Mouse (Mus musculus): Measurements from ENCODE around the gene Borcs8. TPM values are rescaled to one million over a fixed set of nuclear protein-coding genes. Genes with fewer than 3 reads are reported as not detected.

Gene Borcs8
- polyA plus RNA-seq, 2 experiments, result 25.4 to 27.1 TPM

GRCm38 (mm10) chr8:70183194-70183593 lies 43.9 kb downstream of the Borcs8 start:
- peaks cover 4% of the 10 kb centered on the region for H3K36me3 ChIP-seq (replicated peaks; ENCODE audit: control insufficient read depth, insufficient read depth, low read depth)
- no peak for TF ChIP-seq EP300 (IDR thresholded peaks at IDR 0.05; ENCODE audit: low read depth)
- TF ChIP-seq CTCF (IDR thresholded peaks at IDR 0.05; ENCODE audit: low read depth), result no peak
- H3K27me3 ChIP-seq (ENCODE audit: control insufficient read depth, insufficient read depth, low read length), result no peaks in the 10 kb centered on the region
- WGBS (ENCODE audit: insufficient replicate concordance), result 65% methylated on average over 4 of the region's 4 CpGs
- H3K9ac ChIP-seq (replicated peaks), result no peak overlapping the region
- H3K4me1 ChIP-seq (replicated peaks; ENCODE audit: control insufficient read depth in 2 of 2, insufficient read depth in 2 of 2, low read length in 1 of 2), result peaks cover 9 to 15% of the 10 kb centered on the region in 2 experiments
- H3K9me3 ChIP-seq (ENCODE audit: control insufficient read depth, low read length), result no peaks in the 10 kb centered on the region
- ATAC-seq (ENCODE audit: insufficient read depth), result no peak
- no peak overlapping the region for H3K27ac ChIP-seq
- no peak overlapping the region for H3K4me3 ChIP-seq (ENCODE audit: insufficient read depth in 1 of 2, low read depth in 2 of 2, low read length in 2 of 2)
- no peak overlapping the region for H3K4me2 ChIP-seq (ENCODE audit: low read depth)
- DNase-seq (ENCODE audit: low read depth in 3 of 3, low spot score in 3 of 3), result no peak

- H3K4me1 ChIP-seq (replicated peaks; ENCODE audit: control insufficient read depth in 2 of 2, insufficient read depth in 2 of 2, low read length in 1 of 2), result no peaks in the 10 kb centered on the region
- DNase-seq (ENCODE audit: low read depth in 3 of 3, low spot score in 3 of 3) (no peak), ATAC-seq (ENCODE audit: insufficient read depth) (no peak)
- no peak for TF ChIP-seq CTCF (IDR thresholded peaks at IDR 0.05; ENCODE audit: low read depth)
- H3K4me3 ChIP-seq (ENCODE audit: insufficient read depth in 1 of 2, low read depth in 2 of 2, low read length in 2 of 2), result no peak overlapping the region
- H3K36me3 ChIP-seq (replicated peaks; ENCODE audit: control insufficient read depth, insufficient read depth, low read depth), result no peaks in the 10 kb centered on the region; the same call in none of the 2 replicates
- H3K27ac ChIP-seq, result no peak overlapping the region
- H3K9me3 ChIP-seq (ENCODE audit: control insufficient read depth, low read length), result no peaks in the 10 kb centered on the region
- WGBS (ENCODE audit: insufficient replicate concordance), result 70% methylated on average over 7 of the region's 7 CpGs
- no peak overlapping the region for H3K9ac ChIP-seq (replicated peaks)
- H3K4me2 ChIP-seq (ENCODE audit: low read depth), result no peak overlapping the region
- no peaks in the 10 kb centered on the region for H3K27me3 ChIP-seq (ENCODE audit: control insufficient read depth, insufficient read depth, low read length)
These were observed 49.4 kb downstream of the Borcs8 start for GRCm38 (mm10) chr8:70188707-70189106.

- Histone ChIP-seq H3K4me2 (ENCODE audit: low read depth) (no peak overlapping the region), H3K27ac (no peak overlapping the region), H3K27me3 (ENCODE audit: control insufficient read depth, insufficient read depth, low read length) (no peaks in the 10 kb centered on the region), H3K9ac (replicated peaks) (no peak overlapping the region), H3K9me3 (ENCODE audit: control insufficient read depth, low read length) (no peaks in the 10 kb centered on the region), H3K4me1 (replicated peaks; ENCODE audit: control insufficient read depth in 2 of 2, insufficient read depth in 2 of 2, low read length in 1 of 2) (no peaks in the 10 kb centered on the region; a peak in 1 of 4 replicates), H3K36me3 (replicated peaks; ENCODE audit: control insufficient read depth, insufficient read depth, low read depth) (no peaks in the 10 kb centered on the region; the same call in 1 of the 2 replicates), H3K4me3 (ENCODE audit: insufficient read depth in 1 of 2, low read depth in 2 of 2, low read length in 2 of 2) (no peak overlapping the region)
- 79% methylated on average over 5 of the region's 5 CpGs for WGBS (ENCODE audit: insufficient replicate concordance)
- TF ChIP-seq CTCF (IDR thresholded peaks at IDR 0.05; ENCODE audit: low read depth) (no peak), EP300 (IDR thresholded peaks at IDR 0.05; ENCODE audit: low read depth) (no peak)
- ATAC-seq (ENCODE audit: insufficient read depth) (peak; percentile 34; the same call in 1 of the 2 replicates), DNase-seq (ENCODE audit: low read depth in 3 of 3, low spot score in 3 of 3) (no peak)
These were observed 53.9 kb downstream of the Borcs8 start for GRCm38 (mm10) chr8:70193238-70193637.

GRCm38 (mm10) chr8:70194191-70194590 lies 54.9 kb downstream of the Borcs8 start:
- no peaks in the 10 kb centered on the region for H3K9me3 ChIP-seq (ENCODE audit: control insufficient read depth, low read length)
- H3K27ac ChIP-seq, result no peak overlapping the region
- 74% methylated on average over 3 of the region's 3 CpGs for WGBS (ENCODE audit: insufficient replicate concordance)
- ATAC-seq (ENCODE audit: insufficient read depth), result no peak
- no peaks in the 10 kb centered on the region; a peak in 1 of 4 replicates for H3K4me1 ChIP-seq (replicated peaks; ENCODE audit: control insufficient read depth in 2 of 2, insufficient read depth in 2 of 2, low read length in 1 of 2)
- no peak overlapping the region for H3K9ac ChIP-seq (replicated peaks)
- no peaks in the 10 kb centered on the region for H3K27me3 ChIP-seq (ENCODE audit: control insufficient read depth, insufficient read depth, low read length)
- no peak for TF ChIP-seq CTCF (IDR thresholded peaks at IDR 0.05; ENCODE audit: low read depth)
- no peak for TF ChIP-seq EP300 (IDR thresholded peaks at IDR 0.05; ENCODE audit: low read depth)
- DNase-seq (ENCODE audit: low read depth in 3 of 3, low spot score in 3 of 3), result no peak
- no peak overlapping the region for H3K4me3 ChIP-seq (ENCODE audit: insufficient read depth in 1 of 2, low read depth in 2 of 2, low read length in 2 of 2)
- H3K36me3 ChIP-seq (replicated peaks; ENCODE audit: control insufficient read depth, insufficient read depth, low read depth), result no peaks in the 10 kb centered on the region; the same call in 1 of the 2 replicates
- H3K4me2 ChIP-seq (ENCODE audit: low read depth), result no peak overlapping the region

GRCm38 (mm10) chr8:70195762-70196161 lies 56.5 kb downstream of the Borcs8 start:
- TF ChIP-seq CTCF (IDR thresholded peaks at IDR 0.05; ENCODE audit: low read depth) (peak; percentile 51; the same call in 1 of the 2 replicates), EP300 (IDR thresholded peaks at IDR 0.05; ENCODE audit: low read depth) (no peak)
- H3K27me3 ChIP-seq (ENCODE audit: control insufficient read depth, insufficient read depth, low read length), result no peaks in the 10 kb centered on the region
- H3K9me3 ChIP-seq (ENCODE audit: control insufficient read depth, low read length), result no peaks in the 10 kb centered on the region
- no peak overlapping the region for H3K4me2 ChIP-seq (ENCODE audit: low read depth)
- no peak overlapping the region for H3K9ac ChIP-seq (replicated peaks)
- peaks cover 4 to 10% of the 10 kb centered on the region in 2 experiments for H3K4me1 ChIP-seq (replicated peaks; ENCODE audit: control insufficient read depth in 2 of 2, insufficient read depth in 2 of 2, low read length in 1 of 2)
- DNase-seq (ENCODE audit: low read depth in 3 of 3, low spot score in 3 of 3) (no peak), ATAC-seq (ENCODE audit: insufficient read depth) (no peak)
- H3K4me3 ChIP-seq (ENCODE audit: insufficient read depth in 1 of 2, low read depth in 2 of 2, low read length in 2 of 2), result no peak overlapping the region
- WGBS (ENCODE audit: insufficient replicate concordance), result 60% methylated on average over 2 of the region's 2 CpGs
- no peak overlapping the region for H3K27ac ChIP-seq
- H3K36me3 ChIP-seq (replicated peaks; ENCODE audit: control insufficient read depth, insufficient read depth, low read depth), result no peaks in the 10 kb centered on the region; the same call in 1 of the 2 replicates

Small RNAs within 50 kb of the gene (microRNA-seq; reads per million reads assigned to microRNA genes)
- not detected for gene Mir7066

Other genes starting within 250 kb of the Borcs8 start
- 0.41 and 0.50 TPM in 2 replicates for gene Tssk6, start 237.3 kb upstream of the Borcs8 start, polyA plus RNA-seq (2012; rRNA removed)
- gene Tssk6, start 237.3 kb upstream of the Borcs8 start, polyA plus RNA-seq (2014; fragmentation: Nextera tagmentation; extraction: Ambion mirVana), result 1.7 and 1.9 TPM in 2 replicates
- gene Ndufa13, start 236.9 kb upstream of the Borcs8 start, polyA plus RNA-seq (2012; rRNA removed), result 26.2 and 44.8 TPM in 2 replicates
- 109 and 113 TPM in 2 replicates for gene Ndufa13, start 236.9 kb upstream of the Borcs8 start, polyA plus RNA-seq (2014; fragmentation: Nextera tagmentation; extraction: Ambion mirVana)
- 0.30 and 0.36 TPM in 2 replicates for gene Yjefn3, start 236.8 kb upstream of the Borcs8 start, polyA plus RNA-seq (2012; rRNA removed)
- gene Yjefn3, start 236.8 kb upstream of the Borcs8 start, polyA plus RNA-seq (2014; fragmentation: Nextera tagmentation; extraction: Ambion mirVana), result 0.77 and 0.79 TPM in 2 replicates
- gene Gatad2a, start 143.1 kb upstream of the Borcs8 start, polyA plus RNA-seq (2012; rRNA removed), result 18.3 and 19.2 TPM in 2 replicates
- gene Gatad2a, start 143.1 kb upstream of the Borcs8 start, polyA plus RNA-seq (2014; fragmentation: Nextera tagmentation; extraction: Ambion mirVana), result 22.7 and 32.9 TPM in 2 replicates
- gene Mau2, start 96.8 kb upstream of the Borcs8 start, polyA plus RNA-seq (2012; rRNA removed), result 19.2 and 19.4 TPM in 2 replicates
- 15.6 and 19.6 TPM in 2 replicates for gene Mau2, start 96.8 kb upstream of the Borcs8 start, polyA plus RNA-seq (2014; fragmentation: Nextera tagmentation; extraction: Ambion mirVana)
- 4.7 and 6.2 TPM in 2 replicates for gene Sugp1, start 96.7 kb upstream of the Borcs8 start, polyA plus RNA-seq (2012; rRNA removed)
- gene Sugp1, start 96.7 kb upstream of the Borcs8 start, polyA plus RNA-seq (2014; fragmentation: Nextera tagmentation; extraction: Ambion mirVana), result 8.8 and 10.3 TPM in 2 replicates
- gene Tm6sf2, start 66.6 kb upstream of the Borcs8 start, polyA plus RNA-seq (2012; rRNA removed), result 1.2 and 1.3 TPM in 2 replicates
- gene Tm6sf2, start 66.6 kb upstream of the Borcs8 start, polyA plus RNA-seq (2014; fragmentation: Nextera tagmentation; extraction: Ambion mirVana), result 0.85 and 1.3 TPM in 2 replicates
- gene Hapln4, start 56.0 kb upstream of the Borcs8 start, polyA plus RNA-seq (2012; rRNA removed), result 0.05 and 0.06 TPM in 2 replicates
- not detected in 2 replicates for gene Hapln4, start 56.0 kb upstream of the Borcs8 start, polyA plus RNA-seq (2014; fragmentation: Nextera tagmentation; extraction: Ambion mirVana)
- gene Ncan, start 18.6 kb upstream of the Borcs8 start, polyA plus RNA-seq (2012; rRNA removed), result 0.01 and 0.11 TPM in 2 replicates
- not detected in 2 replicates for gene Ncan, start 18.6 kb upstream of the Borcs8 start, polyA plus RNA-seq (2014; fragmentation: Nextera tagmentation; extraction: Ambion mirVana)
- 9.3 and 11.1 TPM in 2 replicates for gene Nr2c2ap, start 8.2 kb upstream of the Borcs8 start, polyA plus RNA-seq (2012; rRNA removed)
- 11.8 and 12.0 TPM in 2 replicates for gene Nr2c2ap, start 8.2 kb upstream of the Borcs8 start, polyA plus RNA-seq (2014; fragmentation: Nextera tagmentation; extraction: Ambion mirVana)
- gene Rfxank, start 345 bp upstream of the Borcs8 start, polyA plus RNA-seq (2012; rRNA removed), result 5.3 and 6.4 TPM in 2 replicates
- gene Rfxank, start 345 bp upstream of the Borcs8 start, polyA plus RNA-seq (2014; fragmentation: Nextera tagmentation; extraction: Ambion mirVana), result 6.1 and 7.0 TPM in 2 replicates
- gene Mef2b, start 212 bp downstream of the Borcs8 start, polyA plus RNA-seq (2012; rRNA removed), result 0.03 and 0.04 TPM in 2 replicates
- not detected in 2 replicates for gene Mef2b, start 212 bp downstream of the Borcs8 start, polyA plus RNA-seq (2014; fragmentation: Nextera tagmentation; extraction: Ambion mirVana)
- gene Tmem161a, start 32.9 kb downstream of the Borcs8 start, polyA plus RNA-seq (2012; rRNA removed), result 33.0 and 38.0 TPM in 2 replicates
- gene Tmem161a, start 32.9 kb downstream of the Borcs8 start, polyA plus RNA-seq (2014; fragmentation: Nextera tagmentation; extraction: Ambion mirVana), result 15.6 TPM in 2 replicates
- 14.7 and 16.1 TPM in 2 replicates for gene Slc25a42, start 72.8 kb downstream of the Borcs8 start, polyA plus RNA-seq (2012; rRNA removed)
- 3.3 and 4.5 TPM in 2 replicates for gene Slc25a42, start 72.8 kb downstream of the Borcs8 start, polyA plus RNA-seq (2014; fragmentation: Nextera tagmentation; extraction: Ambion mirVana)
- gene Sugp2, start 94.7 kb downstream of the Borcs8 start, polyA plus RNA-seq (2012; rRNA removed), result 14.1 and 17.3 TPM in 2 replicates
- gene Sugp2, start 94.7 kb downstream of the Borcs8 start, polyA plus RNA-seq (2014; fragmentation: Nextera tagmentation; extraction: Ambion mirVana), result 7.5 and 9.9 TPM in 2 replicates
- gene Armc6, start 95.0 kb downstream of the Borcs8 start, polyA plus RNA-seq (2012; rRNA removed), result 12.4 and 13.5 TPM in 2 replicates
- gene Armc6, start 95.0 kb downstream of the Borcs8 start, polyA plus RNA-seq (2014; fragmentation: Nextera tagmentation; extraction: Ambion mirVana), result 10.5 and 12.0 TPM in 2 replicates
- 5.5 and 6.5 TPM in 2 replicates for gene Homer3, start 143.3 kb downstream of the Borcs8 start, polyA plus RNA-seq (2012; rRNA removed)
- gene Homer3, start 143.3 kb downstream of the Borcs8 start, polyA plus RNA-seq (2014; fragmentation: Nextera tagmentation; extraction: Ambion mirVana), result 3.9 and 4.2 TPM in 2 replicates
- gene Ddx49, start 163.0 kb downstream of the Borcs8 start, polyA plus RNA-seq (2012; rRNA removed), result 17.9 and 20.3 TPM in 2 replicates
- gene Ddx49, start 163.0 kb downstream of the Borcs8 start, polyA plus RNA-seq (2014; fragmentation: Nextera tagmentation; extraction: Ambion mirVana), result 20.8 and 22.3 TPM in 2 replicates
- 138 and 180 TPM in 2 replicates for gene Cope, start 163.0 kb downstream of the Borcs8 start, polyA plus RNA-seq (2012; rRNA removed)
- 164 and 171 TPM in 2 replicates for gene Cope, start 163.0 kb downstream of the Borcs8 start, polyA plus RNA-seq (2014; fragmentation: Nextera tagmentation; extraction: Ambion mirVana)
- 0.09 and 0.14 TPM in 2 replicates for gene Cers1, start 176.3 kb downstream of the Borcs8 start, polyA plus RNA-seq (2012; rRNA removed)
- not detected in 2 replicates for gene Cers1, start 176.3 kb downstream of the Borcs8 start, polyA plus RNA-seq (2014; fragmentation: Nextera tagmentation; extraction: Ambion mirVana)
- gene Gdf1, start 190.3 kb downstream of the Borcs8 start, polyA plus RNA-seq (2012; rRNA removed), result 0.16 and 0.22 TPM in 2 replicates
- gene Gdf1, start 190.3 kb downstream of the Borcs8 start, polyA plus RNA-seq (2014; fragmentation: Nextera tagmentation; extraction: Ambion mirVana), result not detected in 2 replicates
- gene Upf1, start 213.8 kb downstream of the Borcs8 start, polyA plus RNA-seq (2012; rRNA removed), result 12.3 and 14.1 TPM in 2 replicates
- gene Upf1, start 213.8 kb downstream of the Borcs8 start, polyA plus RNA-seq (2014; fragmentation: Nextera tagmentation; extraction: Ambion mirVana), result 9.3 and 11.6 TPM in 2 replicates
- 0.39 and 0.47 TPM in 2 replicates for gene Comp, start 234.1 kb downstream of the Borcs8 start, polyA plus RNA-seq (2012; rRNA removed)
- 0.29 and 0.85 TPM in 2 replicates for gene Comp, start 234.1 kb downstream of the Borcs8 start, polyA plus RNA-seq (2014; fragmentation: Nextera tagmentation; extraction: Ambion mirVana)

All from liver, embryonic 14.5 days (tissue).